Mouse (Mus musculus): ENCODE results near the gene Cdh5.

DNA sequence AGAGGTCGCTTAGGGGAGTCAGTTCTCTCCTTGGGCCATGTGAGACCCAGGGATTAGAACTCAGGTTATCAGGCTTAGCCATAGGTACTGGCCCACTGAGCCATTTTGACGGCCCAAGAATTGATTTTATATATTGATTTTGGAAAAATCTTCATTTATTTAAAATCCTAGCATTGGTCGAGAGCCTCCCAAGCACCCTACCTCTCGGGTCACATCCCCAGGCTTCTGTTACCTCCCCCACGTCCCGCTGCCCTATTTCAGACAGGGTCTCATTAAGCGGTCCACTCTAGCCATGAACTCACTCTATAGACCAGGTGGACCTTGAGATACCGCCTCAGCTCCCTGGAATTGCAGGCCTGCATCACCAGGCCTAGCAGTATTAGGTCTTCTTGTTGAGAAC, 33.1 kb downstream of the Cdh5 start:
- TF ChIP-seq CTCF (IDR thresholded peaks at IDR 0.05; ENCODE audit: insufficient read depth, low read depth, low read length) = no peak
- no peak for TF ChIP-seq POLR2A (IDR thresholded peaks at IDR 0.05; ENCODE audit: insufficient read depth, low read depth, low read length)
